Mouse (Mus musculus) midbrain, postnatal 0 days (tissue): ENCODE results near the gene Stk24. TPM values are rescaled to one million over a fixed set of nuclear protein-coding genes. Genes with fewer than 3 reads are reported as not detected.

ENCODE experiments used
- ATAC-seq: fragments of 200-750 bp; cut with Nextera tagmentation; 2 replicates; pipeline ENCODE4 v1.8.0; 2017; ENCODE audit warnings: moderate number of reproducible peaks, mild to moderate bottlenecking, moderate TSS enrichment, moderate library complexity; ENCODE audit not compliant: low FRiP score
- DNase-seq: peaks from one replicate; pipeline ENCODE4 v3.0.0-alpha.2; 2015; ENCODE audit warnings: low spot score
- H3K27ac ChIP-seq: fragments of 300-500 bp; sonication (generic); 2 replicates; pipeline ENCODE4 v1.5.1; 2014; ENCODE audit warnings: low read depth, mild to moderate bottlenecking, low read length, mixed read lengths
- H3K27me3 ChIP-seq: fragments of 300-500 bp; sonication (generic); 2 replicates; pipeline ENCODE4 v1.6.1; 2014; ENCODE audit warnings: low read length, control low read depth, mixed read lengths; ENCODE audit not compliant: insufficient read depth
- H3K36me3 ChIP-seq: fragments of 300-500 bp; sonication (generic); 2 replicates; pipeline ENCODE4 v1.6.1; 2014; ENCODE audit warnings: low read length, control low read depth, mixed read lengths; ENCODE audit not compliant: insufficient read depth
- H3K4me1 ChIP-seq: fragments of 300-500 bp; sonication (generic); 2 replicates; pipeline ENCODE4 v1.6.1; 2014; ENCODE audit warnings: mild to moderate bottlenecking, control low read depth, antibody characterized with exemption, low read length, mixed read lengths; ENCODE audit not compliant: insufficient read depth
- H3K4me2 ChIP-seq: fragments of 300-500 bp; sonication (generic); 2 replicates; pipeline ENCODE4 v1.6.1; 2014; ENCODE audit warnings: low read depth, mild to moderate bottlenecking, low read length, mixed read lengths; ENCODE audit not compliant: poor library complexity, severe bottlenecking
- H3K4me3 ChIP-seq: fragments of 300-500 bp; sonication (generic); 2 replicates; pipeline ENCODE4 v1.5.1; 2014; ENCODE audit warnings: low read depth, mild to moderate bottlenecking, low read length, moderate library complexity
- H3K9ac ChIP-seq: fragments of 300-500 bp; sonication (generic); replicated peaks from 2 replicates; pipeline ENCODE4 v1.6.1; 2014; ENCODE audit warnings: mild to moderate bottlenecking, low read length, moderate library complexity, mixed read lengths; ENCODE audit not compliant: poor library complexity, severe bottlenecking
- H3K9me3 ChIP-seq: fragments of 300-500 bp; sonication (generic); 2 replicates; pipeline ENCODE4 v1.6.1; 2016; ENCODE audit warnings: low read length, control low read depth
- CTCF ChIP-seq: IDR thresholded peaks from 2 replicates; pipeline ENCODE4 v1.5.1; 2016; ENCODE audit warnings: antibody characterized with exemption, mild to moderate bottlenecking
- WGBS: fragments of 180-500 bp; shearing (Covaris S2); extraction: QIAGEN DNeasy Blood & Tissue Kit; methylation state at CpG from one replicate; pipeline ENCODE4 v1.1.7; 2014; 5-methylcytosine and 5-hydroxymethylcytosine counted together
- polyA plus RNA-seq: library from polyadenylated mRNA; unstranded; fragments of >200 nt; fragmentation: Nextera tagmentation; extraction: Ambion mirVana; gene quantifications from 2 replicates; pipeline ENCODE4 v1.2.1, GENCODE M21; 2015
- total RNA-seq: library from RNA; depleted of rRNA; stranded (reverse); fragments of >200 nt; gene quantifications from 2 replicates; pipeline ENCODE4 v1.2.3, GENCODE M21; 2014

Gene Stk24
- total and polyA plus RNA-seq, 2 experiments from 2014 or later: 12.8 to 19.5 TPM

DNA sequence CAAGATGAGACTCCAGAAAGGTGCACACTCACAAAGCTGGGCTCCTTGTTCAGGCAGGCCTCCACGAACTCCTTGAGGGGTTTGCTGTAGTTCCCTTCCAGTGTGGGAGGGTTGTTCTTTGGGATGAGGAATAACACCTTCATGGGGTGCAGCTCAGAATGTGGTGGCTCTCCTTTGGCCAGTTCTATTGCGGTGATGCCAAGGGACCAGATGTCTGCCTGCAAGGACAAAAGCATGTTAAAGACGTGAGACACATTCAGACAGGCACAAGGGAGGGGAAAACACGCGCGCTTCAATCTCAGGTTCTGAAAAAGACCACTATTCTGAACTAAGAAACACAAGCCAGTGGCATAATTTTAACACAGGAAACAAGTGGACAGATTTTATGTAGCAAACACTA is 82.7 kb downstream of the Stk24 start:
- WGBS: 79% methylated on average over 6 of the region's 6 CpGs
- no peak for DNase-seq
- no peaks in the 10 kb centered on the region for H3K27me3 ChIP-seq
- no peak overlapping the region for H3K9ac ChIP-seq
- TF ChIP-seq CTCF: no peak
- H3K36me3 ChIP-seq: peaks cover 30% of the 10 kb centered on the region
- H3K4me2 ChIP-seq: no peak overlapping the region
- H3K27ac ChIP-seq: no peak overlapping the region
- no peak for ATAC-seq
- H3K9me3 ChIP-seq: no peaks in the 10 kb centered on the region
- no peaks in the 10 kb centered on the region for H3K4me1 ChIP-seq
- H3K4me3 ChIP-seq: no peak overlapping the region

DNA sequence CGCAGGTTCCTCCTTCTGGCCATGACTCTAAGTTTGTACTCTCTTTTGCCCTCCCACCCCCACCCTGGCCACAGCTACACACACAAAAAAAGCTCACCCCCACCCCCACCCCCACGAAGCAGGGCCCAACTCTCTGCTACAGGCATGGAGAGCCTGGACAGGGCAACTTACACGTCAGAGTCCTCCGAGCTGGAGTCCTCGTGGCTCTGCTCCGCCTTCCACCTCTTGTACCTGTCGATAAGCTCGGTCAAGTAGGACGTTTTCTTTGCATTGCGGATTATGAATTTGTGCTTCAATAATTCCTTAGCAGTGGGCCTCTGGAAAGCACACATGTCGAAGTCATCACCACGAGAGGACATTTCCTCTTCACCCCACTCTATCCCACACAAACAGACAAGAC is 85.3 kb downstream of the Stk24 start:
- no peaks in the 10 kb centered on the region for H3K4me1 ChIP-seq
- H3K27me3 ChIP-seq: no peaks in the 10 kb centered on the region
- H3K9me3 ChIP-seq: no peaks in the 10 kb centered on the region
- H3K27ac ChIP-seq: no peak overlapping the region
- H3K4me2 ChIP-seq: no peak overlapping the region
- no peak for TF ChIP-seq CTCF
- no peak for DNase-seq
- no peak for ATAC-seq
- no peak overlapping the region for H3K9ac ChIP-seq
- H3K36me3 ChIP-seq: peaks cover 25% of the 10 kb centered on the region
- no peak overlapping the region for H3K4me3 ChIP-seq
- WGBS: 85% methylated on average over 12 of the region's 12 CpGs

DNA sequence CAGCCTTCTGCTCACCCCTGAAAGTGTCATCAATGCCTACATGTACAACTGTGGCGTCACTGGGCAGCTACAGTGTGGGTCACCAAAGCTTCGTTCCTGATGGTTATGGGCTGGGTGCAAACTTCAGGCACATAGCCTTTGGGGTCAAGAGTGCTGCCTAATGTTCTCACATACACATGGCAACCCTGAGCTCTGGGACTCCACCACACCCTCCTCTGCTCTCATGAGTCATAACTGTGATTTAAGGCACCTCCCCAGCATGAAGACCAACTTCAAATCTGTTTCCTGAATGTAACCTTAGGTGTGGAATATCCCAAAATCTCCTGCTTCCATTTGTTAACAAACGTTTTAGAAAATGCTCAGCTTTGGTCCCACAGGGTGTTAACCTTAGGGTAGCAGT is 87.4 kb downstream of the Stk24 start:
- Histone ChIP-seq H3K4me3 (no peak overlapping the region), H3K9ac (no peak overlapping the region), H3K36me3 (peaks cover 25% of the 10 kb centered on the region), H3K9me3 (no peaks in the 10 kb centered on the region), H3K27me3 (no peaks in the 10 kb centered on the region), H3K4me1 (no peaks in the 10 kb centered on the region), H3K4me2 (no peak overlapping the region), H3K27ac (no peak overlapping the region)
- 96% methylated on average over 3 of the region's 3 CpGs for WGBS
- no peak for ATAC-seq
- no peak for TF ChIP-seq CTCF
- no peak for DNase-seq

DNA sequence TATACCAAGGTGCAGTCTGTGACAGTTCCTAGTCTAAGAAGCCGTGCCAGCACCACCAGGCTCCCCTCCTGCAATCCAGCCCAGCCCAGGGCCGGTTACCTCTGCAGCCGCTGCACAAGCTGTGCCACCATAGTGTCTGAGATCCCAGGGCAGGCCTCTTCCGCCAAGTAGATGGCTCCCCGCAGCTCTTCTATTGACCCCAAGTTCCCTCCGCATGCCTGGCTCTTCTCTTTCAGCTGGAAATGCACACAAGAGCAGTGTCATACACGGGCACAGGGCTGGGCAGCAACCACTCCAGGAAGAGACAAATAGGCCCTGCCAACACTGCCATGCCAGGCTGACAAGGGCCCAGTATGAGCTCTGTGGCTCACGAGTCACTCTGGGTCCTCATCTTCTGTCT is 87.9 kb downstream of the Stk24 start:
- Histone ChIP-seq H3K9me3 (no peaks in the 10 kb centered on the region), H3K27ac (no peak overlapping the region), H3K9ac (no peak overlapping the region), H3K36me3 (peaks cover 25% of the 10 kb centered on the region), H3K27me3 (no peaks in the 10 kb centered on the region), H3K4me2 (no peak overlapping the region), H3K4me3 (no peak overlapping the region), H3K4me1 (no peaks in the 10 kb centered on the region)
- DNase-seq (no peak), ATAC-seq (no peak)
- WGBS: 78% methylated on average over 8 of the region's 8 CpGs
- TF ChIP-seq CTCF: no peak

DNA sequence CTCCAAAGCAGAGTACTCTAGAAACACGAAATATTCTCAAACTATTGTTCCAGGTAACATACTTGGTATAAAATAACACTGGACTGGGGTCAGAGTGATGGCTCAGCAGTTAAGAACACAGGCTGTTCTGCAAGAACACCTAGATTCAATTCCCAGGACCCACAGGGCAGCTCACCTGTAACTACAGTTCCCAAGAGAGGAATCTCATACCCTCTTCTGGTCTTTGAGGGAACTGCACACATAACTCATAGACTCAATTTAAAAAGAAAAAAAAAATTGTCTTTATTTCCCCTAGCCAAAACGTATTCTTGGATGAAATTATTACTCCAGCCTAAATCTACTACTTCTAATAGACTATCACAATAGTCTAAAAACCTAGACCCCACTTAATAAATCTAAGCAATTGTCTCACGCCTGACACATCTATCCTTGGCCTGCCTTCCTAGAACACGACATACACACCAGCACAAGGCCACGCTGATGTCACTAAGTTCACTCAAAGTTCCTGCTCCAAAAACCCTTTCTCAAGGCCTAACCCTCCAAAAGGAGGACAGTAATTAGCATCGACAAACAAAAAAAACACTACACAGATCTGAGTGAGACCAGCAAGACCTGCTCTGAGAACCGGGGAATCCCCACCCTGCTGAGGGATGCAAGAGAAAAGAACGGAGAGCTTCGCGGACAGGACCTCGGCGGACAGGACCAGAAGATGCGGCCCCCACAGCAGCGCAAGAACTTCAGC is 94.3 kb downstream of the Stk24 start:
- Histone ChIP-seq H3K4me2 (no peak overlapping the region), H3K36me3 (peaks cover 29% of the 10 kb centered on the region), H3K27ac (no peak overlapping the region), H3K4me1 (no peaks in the 10 kb centered on the region), H3K27me3 (no peaks in the 10 kb centered on the region), H3K4me3 (no peak overlapping the region), H3K9ac (no peak overlapping the region), H3K9me3 (no peaks in the 10 kb centered on the region)
- DNase-seq: no peak
- ATAC-seq: no peak
- 97% methylated on average over 14 of the region's 14 CpGs for WGBS
- TF ChIP-seq CTCF: peak; percentile 66

DNA sequence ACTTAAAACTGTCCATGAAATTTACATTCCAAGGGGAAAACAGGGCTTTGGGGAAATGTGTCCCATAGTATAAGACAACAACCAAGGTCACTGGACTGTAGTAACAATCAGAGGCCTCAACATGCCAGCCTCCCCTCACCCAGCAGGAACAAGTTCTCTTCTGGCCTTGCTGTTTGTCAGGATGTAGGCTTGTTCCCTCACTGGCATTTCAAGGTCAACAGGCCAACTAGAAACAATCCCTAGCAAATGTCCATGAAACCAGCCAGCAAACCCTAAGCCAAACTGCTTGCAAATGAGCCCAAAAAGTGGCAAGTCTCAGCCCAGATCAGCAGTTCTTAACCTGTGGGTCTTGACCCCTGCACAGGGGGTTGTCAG is 98.5 kb downstream of the Stk24 start:
- ATAC-seq (no peak), DNase-seq (no peak)
- Histone ChIP-seq H3K9ac (no peak overlapping the region), H3K27ac (no peak overlapping the region), H3K27me3 (no peaks in the 10 kb centered on the region), H3K4me3 (no peak overlapping the region), H3K4me1 (no peaks in the 10 kb centered on the region), H3K36me3 (peaks cover 56% of the 10 kb centered on the region), H3K4me2 (no peak overlapping the region), H3K9me3 (no peaks in the 10 kb centered on the region)
- no peak for TF ChIP-seq CTCF
